Mouse (Mus musculus) fibroblast of lung, adult 2 months (primary cell): Measurements from ENCODE around the gene Lhx4.

Source experiments
- DNase-seq: peaks from one replicate; pipeline ENCODE4 v3.0.0-alpha.2; 2011; ENCODE audit warnings: low read depth

Lhx4 gene

DNA sequence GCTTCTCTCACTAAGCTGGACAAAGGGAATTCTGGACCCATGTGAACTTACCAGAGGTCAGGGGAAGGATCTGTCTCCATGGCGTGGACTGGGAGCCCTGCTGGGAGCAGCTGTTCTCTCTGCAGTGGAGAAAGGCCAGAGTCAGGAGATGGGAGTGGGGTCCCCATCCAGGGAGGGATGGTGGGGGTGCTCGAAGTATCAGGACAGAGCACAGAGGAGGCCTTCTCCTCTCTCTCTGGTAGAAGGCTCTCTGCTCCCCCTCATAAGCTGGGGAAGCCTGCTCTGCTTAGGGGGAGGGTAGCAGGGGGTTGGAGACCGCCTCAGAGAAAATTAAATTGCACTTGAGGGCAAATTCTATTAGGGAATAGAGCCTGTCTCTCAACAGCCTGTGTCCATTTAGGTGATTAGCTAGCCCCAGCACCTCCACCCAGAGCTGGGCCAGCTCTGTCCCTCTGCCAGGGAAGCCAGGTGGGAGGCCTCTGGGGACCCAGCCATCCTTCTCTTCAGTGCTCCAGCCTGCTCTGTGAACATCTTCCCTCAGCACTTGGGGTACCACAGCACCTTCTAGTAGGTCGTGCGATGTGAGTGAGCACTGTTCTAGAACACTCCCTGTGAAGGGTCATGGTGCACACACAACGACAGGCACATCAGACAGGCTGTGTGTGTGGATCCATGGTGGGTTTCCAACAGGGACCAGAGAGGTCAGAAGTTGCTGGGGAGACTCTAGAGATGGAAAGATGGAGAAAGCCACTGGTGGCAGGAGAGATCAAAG is at the start of gene Lhx4:
Gene Lhx4, minus strand, starts transcription at position 201 of the 772 bp plus-strand sequence.
- no peak for DNase-seq

DNA sequence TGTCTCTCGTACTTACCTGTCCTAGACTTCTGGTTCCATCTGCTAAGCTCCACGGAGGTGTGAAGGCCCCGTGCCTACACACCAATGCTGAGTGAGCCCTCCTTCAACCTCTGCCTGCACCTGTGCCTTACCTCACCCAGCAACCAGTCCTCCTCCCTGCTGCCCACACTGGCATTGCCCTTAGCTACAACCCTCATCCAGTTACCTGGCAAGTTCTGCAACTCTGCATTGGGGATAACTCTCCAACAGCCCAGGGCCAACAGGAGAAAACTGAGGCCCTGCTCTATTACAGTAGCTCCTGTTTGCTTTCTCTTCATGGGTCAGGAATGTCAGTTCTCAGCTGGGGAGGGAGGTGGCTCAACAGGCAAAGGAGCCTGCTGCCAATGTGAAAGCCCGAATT is 46.5 kb upstream of the Lhx4 start:
- no peak for DNase-seq

DNA sequence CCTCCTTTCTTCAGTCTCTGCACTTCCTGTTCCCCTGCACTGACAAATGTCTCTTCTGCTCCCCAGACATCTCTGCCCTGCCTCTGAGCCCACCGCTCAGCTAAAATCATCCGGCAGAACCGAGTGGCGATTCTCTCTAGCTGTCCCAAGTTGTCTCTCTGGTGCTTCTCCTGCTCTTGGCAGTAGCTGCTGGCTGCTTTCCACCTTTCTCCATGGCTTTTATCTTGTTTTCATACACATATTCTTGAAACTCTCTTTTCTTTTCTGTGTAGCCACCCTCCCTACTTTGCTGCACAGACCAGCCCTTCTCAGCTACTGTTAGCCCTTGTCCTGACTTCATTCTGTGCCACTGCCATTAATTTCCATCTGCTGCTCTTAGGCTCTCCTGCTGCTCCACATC is 45.9 kb upstream of the Lhx4 start:
- DNase-seq: no peak

DNA sequence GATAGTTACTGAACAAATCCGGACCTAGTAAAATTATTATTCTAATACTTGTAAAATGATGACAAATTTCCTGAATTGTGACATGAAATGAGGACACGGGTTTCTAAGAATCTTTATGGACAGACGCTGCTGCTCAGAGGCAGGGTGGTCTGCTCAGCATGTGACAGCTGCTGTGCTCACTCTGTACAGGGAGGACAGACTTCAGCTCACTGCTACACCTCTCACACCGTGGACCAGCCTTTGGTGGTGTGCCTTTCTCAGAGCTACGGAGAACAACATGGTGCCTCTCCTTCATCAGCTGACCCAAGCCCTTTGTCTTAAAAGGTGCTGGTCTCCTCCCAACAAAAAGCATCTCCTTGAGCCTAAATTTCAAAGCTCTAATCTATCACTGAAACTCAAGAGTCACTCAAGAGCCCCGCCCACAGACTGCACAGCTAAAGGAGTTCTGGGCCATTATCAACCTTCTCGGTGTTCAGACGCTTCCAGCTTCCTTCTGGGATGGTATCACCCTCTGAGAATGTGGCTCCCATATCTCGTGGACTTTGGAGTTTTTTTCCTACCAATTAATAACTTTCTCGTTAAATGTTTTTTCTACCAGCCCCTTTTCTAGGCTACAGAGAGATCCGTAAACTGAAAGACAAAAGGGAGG is 45.4 kb upstream of the Lhx4 start:
- no peak for DNase-seq

DNA sequence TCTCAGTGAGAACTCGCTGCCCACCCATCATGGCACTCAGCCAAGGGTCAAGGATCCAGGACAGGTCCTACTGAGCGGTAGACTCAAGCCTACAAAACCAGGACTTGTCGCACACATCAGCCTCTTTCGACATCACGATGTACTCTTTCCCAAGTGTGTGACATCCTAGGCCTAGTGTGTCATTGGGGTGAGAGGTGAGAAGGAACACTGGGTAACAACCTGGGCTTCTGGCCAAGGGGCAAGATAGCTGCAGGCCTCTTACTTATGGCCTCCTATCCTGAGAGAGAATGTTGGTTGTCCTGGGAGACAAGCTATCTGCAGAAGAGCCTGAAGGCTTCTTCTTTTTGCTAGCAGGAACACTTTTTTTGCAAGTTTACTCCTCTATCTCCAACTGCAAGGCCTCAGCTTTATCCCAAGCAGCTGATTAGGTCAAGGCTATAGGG is 44.3 kb upstream of the Lhx4 start:
- no peak for DNase-seq

DNA sequence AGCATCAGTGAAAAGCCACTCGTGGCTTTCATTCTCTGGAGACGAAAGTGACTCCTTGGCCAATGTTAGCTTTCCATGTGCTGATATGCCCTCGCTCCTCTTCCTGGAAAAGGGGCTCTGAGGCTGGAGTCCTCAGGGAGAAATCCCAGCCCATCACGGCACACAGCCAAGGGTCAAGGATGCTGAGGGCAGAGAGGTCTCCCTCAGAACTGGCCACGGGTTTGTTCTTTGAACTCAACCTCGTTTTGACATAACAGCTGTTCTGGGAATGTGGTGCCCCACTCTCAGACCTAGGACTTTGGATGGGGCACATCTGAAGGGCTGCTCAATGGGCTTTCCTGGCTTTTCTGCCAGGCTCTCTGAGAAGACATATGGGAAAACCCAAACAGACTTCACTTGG is 43.4 kb upstream of the Lhx4 start:
- DNase-seq: no peak

DNA sequence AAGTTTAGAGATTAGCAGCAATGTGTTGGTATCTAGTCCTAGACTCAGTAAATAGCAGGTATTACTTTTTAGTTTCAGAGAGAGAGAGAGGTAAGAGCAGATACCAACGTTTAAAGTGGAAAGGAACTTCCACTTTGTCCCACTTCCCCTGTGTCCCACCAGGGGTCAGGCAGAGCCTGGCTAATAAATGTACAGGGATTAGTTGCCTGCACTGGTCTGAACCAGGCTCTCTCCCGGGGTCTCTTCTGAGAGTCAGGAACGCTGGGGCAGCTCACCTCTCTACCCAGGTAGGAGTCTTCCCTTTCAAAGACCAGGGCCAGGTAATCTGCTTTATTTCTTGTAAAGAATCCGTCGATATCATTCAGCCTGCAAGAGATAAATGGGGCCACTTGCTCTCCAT is 40.4 kb upstream of the Lhx4 start:
- no peak for DNase-seq

DNA sequence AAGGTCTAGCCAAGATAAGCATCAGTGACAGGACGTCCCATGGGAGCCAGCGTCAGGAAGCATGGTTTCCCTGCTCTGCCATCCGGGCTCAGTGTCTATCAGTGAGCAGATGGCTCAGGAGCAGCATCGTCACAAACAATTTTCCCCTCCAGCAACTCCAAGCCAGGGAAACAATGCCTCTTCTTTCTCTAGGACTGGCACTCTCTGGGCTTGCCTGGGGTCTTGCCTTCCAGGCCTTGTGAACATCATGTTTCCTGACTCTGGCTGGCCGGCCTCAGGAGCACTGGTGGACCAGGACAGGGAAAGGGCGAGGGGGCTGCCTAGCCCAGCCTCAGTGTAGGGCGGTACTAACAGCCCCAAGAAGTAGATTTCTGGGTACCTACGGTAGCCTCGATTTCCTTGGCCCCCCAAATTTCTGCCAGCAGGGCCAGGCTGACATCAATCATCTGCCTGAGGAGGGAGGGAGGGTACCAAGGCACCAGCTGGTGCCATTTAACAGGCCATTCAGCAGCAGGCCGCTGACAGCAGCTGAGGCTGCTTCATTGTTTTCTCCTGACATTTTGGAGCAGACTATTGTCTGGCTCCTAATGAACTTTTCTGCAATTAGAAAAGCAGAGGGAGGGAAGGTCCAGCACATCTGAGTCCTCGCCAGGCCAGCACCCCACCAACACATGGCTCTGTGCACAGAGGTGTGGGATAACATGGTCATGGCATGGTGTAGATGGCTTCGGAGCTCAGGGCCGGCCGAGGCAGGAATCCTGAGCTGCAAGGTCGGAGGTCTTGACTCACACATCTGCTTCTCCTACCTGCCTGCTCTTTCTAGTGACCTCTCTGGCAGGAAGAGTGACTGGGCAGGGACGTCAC is 38.9 kb upstream of the Lhx4 start:
- no peak for DNase-seq

DNA sequence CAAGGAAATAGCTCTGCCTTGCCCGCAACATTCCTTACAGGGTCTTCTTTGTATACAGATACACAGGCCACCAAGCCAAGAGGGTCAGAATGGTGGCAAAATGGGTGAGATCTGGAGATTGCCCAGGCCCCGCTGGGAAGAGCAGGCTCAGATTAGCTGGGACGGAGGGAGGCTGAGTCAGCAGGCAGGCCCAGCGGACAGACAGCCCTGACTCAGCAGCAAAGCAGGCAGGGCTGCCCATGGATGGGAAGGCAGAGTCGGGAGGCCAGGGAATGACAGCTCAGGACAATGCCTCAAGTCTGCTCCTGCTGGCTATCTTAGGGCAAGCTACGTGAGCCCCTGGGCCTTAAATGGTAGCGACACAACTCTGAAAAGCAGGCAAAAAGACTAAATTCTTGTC is 34.4 kb upstream of the Lhx4 start:
- DNase-seq: no peak

DNA sequence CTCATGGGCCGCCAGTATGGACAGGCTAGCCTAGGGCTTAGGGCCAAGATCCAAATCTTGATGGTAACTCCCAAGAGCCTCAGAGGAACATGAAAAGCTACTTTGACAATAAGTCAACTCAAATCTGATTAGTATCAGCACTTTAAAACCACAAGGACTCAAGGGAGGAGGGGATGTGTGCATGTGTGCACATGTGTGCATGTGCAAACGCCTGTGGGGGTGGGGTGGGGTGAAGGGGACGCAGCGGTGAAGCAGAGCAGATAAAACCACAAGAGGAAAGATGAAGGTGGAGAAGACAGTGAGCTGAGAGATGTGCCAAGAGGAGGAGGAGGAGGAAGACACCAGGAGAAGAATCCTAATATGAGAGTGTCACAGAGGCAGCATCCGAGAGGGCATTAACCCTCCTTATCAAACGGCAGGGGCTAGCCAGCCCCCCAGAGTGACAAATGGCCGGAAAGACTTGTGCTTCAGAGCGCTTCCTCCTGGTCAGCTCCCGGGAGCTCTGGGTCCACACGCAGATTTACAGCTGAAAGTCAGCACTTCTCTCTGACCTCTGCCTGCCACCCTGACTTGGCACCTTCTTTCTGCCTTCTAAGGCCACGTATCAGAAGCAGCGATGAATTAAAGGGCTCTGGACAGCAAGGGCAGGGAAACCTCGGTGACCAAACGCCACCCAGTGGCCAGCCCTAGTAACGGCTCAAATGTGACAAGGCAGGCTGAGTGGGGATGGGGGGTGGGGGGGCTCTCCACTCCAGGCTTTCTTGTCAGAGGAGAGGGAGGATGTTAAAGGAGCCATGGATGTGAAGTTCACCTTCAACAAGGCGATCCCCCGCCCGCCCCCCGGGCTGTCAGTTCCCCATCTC is 33.1 kb upstream of the Lhx4 start:
- no peak for DNase-seq

DNA sequence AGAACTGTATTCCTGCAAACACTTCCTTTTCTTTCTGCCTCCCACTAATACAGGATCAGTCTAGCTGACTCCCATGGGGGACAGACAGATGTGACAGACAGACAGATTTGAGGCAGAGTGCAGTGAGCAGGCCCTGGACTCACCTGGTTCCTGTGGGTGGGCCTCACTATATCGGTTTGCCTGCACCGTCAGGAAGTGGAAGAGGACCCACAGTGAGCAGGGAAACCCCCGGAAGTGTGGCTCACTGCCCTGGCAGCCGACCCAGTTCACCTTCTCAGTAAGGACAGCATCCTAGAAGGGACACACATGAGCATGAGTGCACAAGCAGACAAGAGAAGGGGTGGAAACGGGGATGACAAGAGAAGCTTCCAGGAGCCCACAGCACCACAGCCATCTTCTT is 30.9 kb upstream of the Lhx4 start:
- no peak for DNase-seq

DNA sequence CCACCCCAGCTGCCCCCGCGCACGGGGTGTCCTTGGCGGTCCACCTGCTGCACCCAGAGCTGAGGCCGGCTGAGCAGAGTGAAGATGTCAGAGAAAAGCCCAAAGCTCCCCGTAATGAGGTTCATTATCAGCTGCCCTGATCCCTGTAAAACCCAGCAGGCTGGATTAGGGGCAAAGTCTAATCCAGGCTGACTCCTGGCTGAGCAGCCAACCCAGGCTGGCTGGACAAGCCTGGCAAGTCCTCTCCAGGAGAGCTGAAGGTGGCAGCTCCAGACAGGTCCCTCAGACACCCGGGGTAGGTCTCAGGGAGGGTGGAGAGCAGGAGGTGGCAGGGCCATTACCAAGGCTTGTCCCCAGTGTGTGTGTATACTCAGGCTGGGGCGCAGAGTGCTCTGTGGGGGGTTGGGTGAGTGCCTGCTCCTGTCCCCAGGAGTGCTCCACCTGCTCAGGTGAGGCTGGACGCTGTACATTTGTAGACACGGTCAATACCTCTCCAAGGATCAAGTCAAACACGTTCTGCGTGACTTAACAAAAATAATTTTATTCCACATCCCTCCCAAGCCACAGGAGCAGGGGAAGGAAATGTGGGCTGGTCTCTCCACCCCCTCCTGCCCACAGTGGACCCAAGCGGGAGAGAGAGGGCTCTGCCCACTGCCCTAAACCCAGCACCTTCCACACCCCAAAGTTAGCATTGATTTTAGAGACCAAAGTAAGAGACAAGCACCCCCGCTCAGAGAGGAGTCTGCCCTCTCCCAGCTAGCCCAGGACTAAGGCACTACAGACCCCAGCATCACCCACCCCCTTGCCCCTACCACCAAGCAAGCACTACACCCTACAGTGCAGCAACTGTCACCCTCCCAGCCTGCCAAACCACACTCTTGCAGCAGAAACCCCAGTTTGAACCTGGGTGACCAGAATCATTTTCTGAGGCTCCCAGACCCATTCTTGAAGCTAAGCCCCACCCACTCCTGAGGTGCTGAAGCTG is 26.4 kb upstream of the Lhx4 start:
- no peak for DNase-seq

DNA sequence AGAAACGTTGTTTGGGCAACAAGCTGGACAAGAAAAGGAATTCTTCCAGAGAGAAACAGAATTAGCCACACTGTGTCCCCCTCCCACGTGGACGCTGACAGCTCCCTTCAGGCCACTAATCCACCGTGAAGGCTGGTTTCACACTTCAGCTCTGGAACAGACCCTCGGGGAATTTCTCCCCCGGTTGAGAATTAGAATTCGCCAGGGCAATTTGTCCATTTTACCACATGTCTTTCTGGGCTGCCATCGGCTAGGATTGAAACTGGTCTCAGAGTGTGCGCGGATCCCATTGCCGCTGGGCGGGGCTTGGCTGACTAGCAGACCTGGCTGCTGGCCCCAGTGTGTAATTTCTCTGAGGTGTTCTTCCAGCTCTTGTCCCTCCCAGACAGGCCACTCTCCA is 7.7 kb upstream of the Lhx4 start:
- no peak for DNase-seq

DNA sequence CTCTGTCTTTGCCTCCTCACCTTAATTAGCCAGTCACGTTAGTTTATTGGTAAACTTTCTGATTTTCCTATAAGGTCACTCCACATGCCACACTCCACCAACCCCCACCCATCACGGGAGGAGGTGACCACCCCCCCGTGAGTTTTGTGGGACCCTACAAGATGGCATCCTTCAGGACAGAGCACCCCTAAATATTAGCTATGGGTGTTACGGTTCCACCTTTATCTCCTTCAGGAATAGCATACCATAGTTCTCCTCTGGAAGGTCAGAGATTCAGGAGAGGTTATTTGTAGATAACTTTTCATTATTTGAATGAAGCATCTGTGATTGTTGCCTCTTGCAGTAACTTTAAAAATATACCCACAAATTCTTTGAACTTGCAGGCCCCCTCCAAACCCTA is 7.2 kb upstream of the Lhx4 start:
- no peak for DNase-seq

DNA sequence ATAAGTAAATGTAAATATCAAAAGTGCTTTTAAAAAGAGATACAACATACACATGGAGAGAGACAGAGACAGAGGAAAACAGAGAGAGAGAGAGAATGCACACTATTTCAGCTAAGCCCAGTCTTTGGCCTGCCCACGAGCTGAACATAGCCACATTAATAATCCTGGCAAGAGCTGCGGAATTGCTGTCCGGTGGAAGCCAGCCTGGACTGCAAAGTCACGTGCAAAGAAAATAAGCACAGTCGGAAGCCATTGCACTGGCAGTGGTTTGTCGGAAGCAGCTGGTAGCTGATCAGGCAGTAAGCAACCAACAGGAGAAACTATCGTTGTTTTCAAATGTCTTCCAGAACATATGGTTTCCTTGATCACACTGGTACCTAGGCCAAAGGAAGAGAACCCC is 6.1 kb upstream of the Lhx4 start:
- DNase-seq: no peak

DNA sequence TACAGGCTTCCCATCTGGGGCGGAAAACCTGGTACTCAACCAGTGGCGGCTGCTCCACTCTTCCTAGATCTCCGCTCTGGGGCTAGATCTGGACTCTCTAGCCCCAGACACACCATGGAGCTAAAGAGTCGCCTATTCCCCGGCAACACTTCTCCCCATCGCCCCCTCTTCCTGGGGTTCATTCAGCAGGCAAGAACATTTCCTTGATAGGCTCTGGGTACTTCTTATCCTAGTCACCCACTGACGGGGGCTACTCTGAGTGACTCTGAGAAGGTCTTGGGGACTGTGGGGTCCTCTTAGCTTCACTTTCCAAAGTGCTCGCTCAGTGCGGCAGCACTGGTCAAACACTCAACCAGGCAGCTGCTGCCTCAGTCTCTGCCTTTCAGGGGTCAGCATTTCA is 1.9 kb upstream of the Lhx4 start:
- no peak for DNase-seq

DNA sequence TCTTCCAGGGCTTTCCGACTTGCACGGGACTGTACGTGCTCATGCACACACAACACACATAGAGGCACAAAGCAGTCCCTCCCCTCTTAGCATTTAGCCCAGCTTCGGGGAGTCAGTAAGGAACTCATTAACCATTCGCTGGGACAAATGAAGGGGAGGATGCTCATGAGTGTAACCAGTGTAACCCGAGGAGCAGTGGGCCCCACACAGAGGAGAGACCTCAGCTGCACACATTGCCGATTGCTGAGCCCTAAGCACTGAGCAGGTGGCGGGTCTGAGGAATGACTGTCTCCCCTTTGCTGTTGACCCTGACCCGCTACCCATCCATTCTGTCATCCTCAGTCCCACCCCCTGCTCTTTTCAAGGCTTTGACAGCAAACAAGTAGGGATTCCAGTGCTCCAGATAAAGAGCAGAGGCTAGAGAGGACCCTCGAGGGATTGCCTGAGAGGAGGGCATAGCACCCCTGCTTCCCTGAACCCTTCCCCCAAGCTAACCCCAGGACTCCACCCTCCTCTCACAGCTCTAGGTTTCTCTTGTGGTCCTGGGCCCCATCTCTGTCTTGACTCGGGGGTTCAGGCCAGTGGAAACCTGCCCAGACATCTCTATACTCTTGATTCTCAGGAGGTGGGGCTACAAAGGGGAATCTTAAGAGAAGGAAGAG is 836 bp downstream of the Lhx4 start:
- DNase-seq: no peak

DNA sequence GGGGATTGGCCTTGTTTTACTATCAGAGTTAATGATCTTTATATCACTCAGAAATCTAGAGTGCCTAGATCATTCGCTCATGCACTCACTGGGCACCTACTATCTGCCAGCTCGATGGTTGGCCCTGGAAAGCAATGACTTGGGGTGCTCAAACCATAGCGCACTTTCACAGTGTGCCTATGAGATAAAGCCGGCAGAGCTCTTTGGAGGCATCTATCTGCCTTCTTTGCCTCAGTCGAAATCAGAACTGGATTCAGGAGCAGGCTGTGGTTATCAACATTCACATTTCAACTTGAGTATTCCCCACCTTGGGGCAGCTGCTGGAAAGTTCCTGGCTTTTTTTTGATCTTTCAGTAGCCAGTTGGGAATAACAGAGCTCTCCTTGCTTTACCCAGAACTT is 3.6 kb downstream of the Lhx4 start:
- no peak for DNase-seq

DNA sequence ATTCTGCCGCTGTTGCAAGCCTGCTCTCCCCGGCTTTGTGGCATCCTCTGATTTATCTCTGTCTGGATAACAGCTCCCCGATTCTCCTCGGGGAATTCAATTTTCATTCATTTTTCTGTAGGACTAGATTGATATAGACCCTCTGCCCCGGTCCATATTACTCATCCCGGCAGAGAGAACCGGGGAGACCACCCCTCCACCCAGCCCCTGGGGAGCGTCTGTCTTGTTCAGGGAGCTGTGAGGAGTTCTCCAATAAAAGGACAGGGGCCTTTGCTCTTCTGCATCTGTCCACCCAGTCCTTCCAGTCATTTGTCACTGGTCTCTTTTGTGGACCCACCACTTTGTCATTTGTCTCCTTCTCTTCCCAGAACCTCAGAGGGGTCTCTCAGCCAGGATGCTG is 4.5 kb downstream of the Lhx4 start:
- no peak for DNase-seq
